Mouse (Mus musculus) forebrain, embryonic 16.5 days (tissue): ENCODE results near the gene Ttf2. TPM values are rescaled to one million over a fixed set of nuclear protein-coding genes. Genes with fewer than 3 reads are reported as not detected.

Experiments used
- ATAC-seq: fragments of 200-750 bp; cut with Nextera tagmentation; 2 replicates; pipeline ENCODE4 v1.8.0; 2017; ENCODE audit warnings: mild to moderate bottlenecking, moderate library complexity
- H3K27ac ChIP-seq: fragments of 300-500 bp; sonication (generic); 2 replicates; pipeline ENCODE4 v1.5.1; 2014; ENCODE audit warnings: low read length, control low read depth
- H3K27me3 ChIP-seq: fragments of 300-500 bp; sonication (generic); replicated peaks from 2 replicates; pipeline ENCODE4 v1.6.1; 2014; ENCODE audit warnings: low read length; ENCODE audit not compliant: control insufficient read depth, insufficient read depth
- H3K36me3 ChIP-seq: fragments of 300-500 bp; sonication (generic); 2 replicates; pipeline ENCODE4 v1.6.1; 2014; ENCODE audit not compliant: control insufficient read depth, insufficient read depth
- H3K4me1 ChIP-seq: fragments of 300-500 bp; sonication (generic); replicated peaks from 2 replicates; pipeline ENCODE4 v1.6.1; 2014; ENCODE audit warnings: low read length; ENCODE audit not compliant: control insufficient read depth, insufficient read depth
- H3K4me2 ChIP-seq: fragments of 300-500 bp; sonication (generic); 2 replicates; pipeline ENCODE4 v1.6.1; 2014; ENCODE audit warnings: mild to moderate bottlenecking, low read length, control low read depth
- H3K4me3 ChIP-seq: fragments of 300-500 bp; sonication (generic); replicated peaks from 2 replicates; pipeline ENCODE4 v1.5.1; 2014; ENCODE audit warnings: mild to moderate bottlenecking, low read length, control low read depth
- H3K9ac ChIP-seq: fragments of 300-500 bp; sonication (generic); replicated peaks from 2 replicates; pipeline ENCODE4 v1.6.1; 2014; ENCODE audit warnings: low read depth, low read length, control low read depth
- H3K9me3 ChIP-seq: fragments of 300-500 bp; sonication (generic); 2 replicates; pipeline ENCODE4 v1.6.1; 2016; ENCODE audit warnings: low read length; ENCODE audit not compliant: control insufficient read depth
- WGBS: fragments of 180-500 bp; shearing (Covaris S2); extraction: QIAGEN DNeasy Blood & Tissue Kit; methylation state at CpG from one replicate; pipeline ENCODE4 v1.1.7; 2014; 5-methylcytosine and 5-hydroxymethylcytosine counted together
- polyA plus RNA-seq: library from polyadenylated mRNA; unstranded; fragments of >200 nt; fragmentation: Nextera tagmentation; extraction: Ambion mirVana; gene quantifications from 2 replicates; pipeline ENCODE4 v1.2.1, GENCODE M21; 2015

The Ttf2 gene
- polyA plus RNA-seq, 1 experiment from 2014 or later, result 6.2 TPM

- 86% methylated on average over 6 of the region's 6 CpGs for WGBS
- Histone ChIP-seq H3K36me3 (no peaks in the 10 kb centered on the region), H3K27me3 (no peaks in the 10 kb centered on the region), H3K4me2 (no peak overlapping the region), H3K9me3 (no peaks in the 10 kb centered on the region), H3K9ac (no peak overlapping the region), H3K4me1 (no peaks in the 10 kb centered on the region), H3K27ac (no peak overlapping the region), H3K4me3 (no peak overlapping the region)
- no peak for ATAC-seq
Measured at GRCm38 (mm10) chr3:100906128-100906527, 63.3 kb downstream of the Ttf2 start.

GRCm38 (mm10) chr3:100895500-100895899, 74.0 kb downstream of the Ttf2 start:
- Histone ChIP-seq H3K4me3 (no peak overlapping the region), H3K27me3 (no peaks in the 10 kb centered on the region), H3K9ac (no peak overlapping the region), H3K36me3 (no peaks in the 10 kb centered on the region), H3K4me2 (no peak overlapping the region), H3K4me1 (no peaks in the 10 kb centered on the region), H3K9me3 (no peaks in the 10 kb centered on the region), H3K27ac (no peak overlapping the region)
- ATAC-seq, result peak; percentile 58
- 35% methylated on average over 6 of the region's 6 CpGs for WGBS

- WGBS, result 61% methylated on average over 11 of the region's 11 CpGs
Measured at GRCm38 (mm10) chr3:100892383-100893335, 76.8 kb downstream of the Ttf2 start.

GRCm38 (mm10) chr3:100890406-100890805, 79.1 kb downstream of the Ttf2 start:
- no peaks in the 10 kb centered on the region for H3K4me1 ChIP-seq

More at GRCm38 (mm10) chr3:100892383-100893335, 76.8 kb downstream of the Ttf2 start:
- Histone ChIP-seq H3K4me1 (no peaks in the 10 kb centered on the region), H3K27me3 (no peaks in the 10 kb centered on the region), H3K27ac (no peak overlapping the region), H3K9me3 (no peaks in the 10 kb centered on the region), H3K4me3 (no peak overlapping the region), H3K9ac (no peak overlapping the region), H3K4me2 (no peak overlapping the region), H3K36me3 (no peaks in the 10 kb centered on the region)
- ATAC-seq, result no peak

GRCm38 (mm10) chr3:100889234-100889633, 80.2 kb downstream of the Ttf2 start:
- Histone ChIP-seq H3K4me2 (no peak overlapping the region), H3K27ac (no peak overlapping the region), H3K9ac (no peak overlapping the region), H3K4me1 (no peaks in the 10 kb centered on the region), H3K36me3 (no peaks in the 10 kb centered on the region), H3K4me3 (no peak overlapping the region), H3K27me3 (no peaks in the 10 kb centered on the region), H3K9me3 (peaks cover 2% of the 10 kb centered on the region; the same call in 1 of the 2 replicates)
- ATAC-seq, result no peak
- WGBS, result 76% methylated on average over 1 of the region's 1 CpGs

More at GRCm38 (mm10) chr3:100890406-100890805, 79.1 kb downstream of the Ttf2 start:
- H3K4me3 ChIP-seq, result no peak overlapping the region
- no peak for ATAC-seq
- no peak overlapping the region for H3K27ac ChIP-seq
- H3K4me2 ChIP-seq, result no peak overlapping the region
- no peak overlapping the region for H3K9ac ChIP-seq
- WGBS, result 89% methylated on average over 3 of the region's 3 CpGs
- no peaks in the 10 kb centered on the region for H3K27me3 ChIP-seq
- H3K36me3 ChIP-seq, result no peaks in the 10 kb centered on the region
- peaks cover 2% of the 10 kb centered on the region; the same call in 1 of the 2 replicates for H3K9me3 ChIP-seq

Other genes with a start within 250 kb of the Ttf2 start
- gene Vtcn1, start 144.2 kb downstream of the Ttf2 start, polyA plus RNA-seq, result not detected in 2 replicates
- 9.1 and 9.4 TPM in 2 replicates for gene Trim45, start 47.5 kb downstream of the Ttf2 start, polyA plus RNA-seq
- gene Cd101, start 59.9 kb upstream of the Ttf2 start, polyA plus RNA-seq, result not detected in 2 replicates
- gene Ptgfrn, start 140.6 kb upstream of the Ttf2 start, polyA plus RNA-seq, result 3.2 and 3.4 TPM in 2 replicates